Mouse (Mus musculus) left cerebral cortex, adult 2 months (tissue): ENCODE data around the gene Popdc3. TPM values are rescaled to one million over a fixed set of nuclear protein-coding genes. Genes with fewer than 3 reads are reported as not detected.
"Not testable (repeated sequence)": the region's sequence is repeated elsewhere in the genome, so short reads cannot be mapped to it uniquely, and the experiment has no call there.

Experiments
- DNase-seq, 2 experiments: peaks; one replicate each; pipeline ENCODE4 v3.0.0; 2021 to 2022; ENCODE audit warnings: low spot score in 2 of 2, mixed read lengths in 1 of 2; ENCODE audit errors: extremely low spot score in 1 of 2
- H3K27ac ChIP-seq: fragments of 200-600 bp; 2 replicates; pipeline ENCODE4 v1.8.1; 2022
- H3K4me3 ChIP-seq: fragments of 200-600 bp; 2 replicates; pipeline ENCODE4 v1.8.1; 2022
- CTCF ChIP-seq: fragments of 200-600 bp; IDR thresholded peaks from 2 replicates; pipeline ENCODE4 v1.8.1; 2022; ENCODE audit warnings: antibody characterized with exemption, mild to moderate bottlenecking, moderate library complexity
- intact Hi-C: fragments of 180-260 bp; cut with DNase I; formaldehyde crosslinking; loops from one replicate; pipeline ENCODE4 v1.15.1; 2025
- long read RNA-seq, 2 experiments: library from polyadenylated mRNA; stranded (forward); transcript quantifications; one replicate each; pipeline ENCODE4 v2.0.0; 2021; ENCODE audit warnings: borderline mapping rate in 2 of 2
- total RNA-seq, 2 experiments: library from RNA; stranded (reverse); gene quantifications; 2 replicates each; pipeline ENCODE4 v1.2.3; 2021

Popdc3 gene
- total RNA-seq, result 1 to 10 TPM in 1 of 2 experiments, under 1 TPM in 1; 0.68 to 1.3 TPM
- long read RNA-seq, experiment 1, partial matches to known transcripts, result 0 of 2 reads
- long read RNA-seq, experiment 1, other reads (novel, unspliced or antisense), result 0 of 2 reads
- long read RNA-seq, experiment 2, result 0 reads

DNA sequence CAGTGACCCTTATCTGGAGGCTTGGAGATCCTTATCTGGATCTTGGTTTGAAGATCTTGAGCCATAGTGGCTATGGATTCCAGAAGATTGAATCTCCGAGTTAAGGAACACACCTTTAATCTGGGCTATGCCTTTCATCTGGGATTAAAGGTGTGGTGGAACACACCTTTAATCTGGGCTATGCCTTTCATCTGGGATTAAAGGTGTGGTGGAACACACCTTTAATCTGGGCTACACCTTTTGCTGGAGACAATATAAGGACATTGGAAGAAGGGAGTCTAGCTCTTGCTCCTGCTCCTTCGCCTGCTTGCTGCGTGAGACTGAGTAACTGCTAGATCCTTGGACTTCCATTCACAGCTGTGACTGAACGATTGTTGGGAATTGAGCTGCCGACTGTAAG lies at the start of gene Popdc3:
Gene Popdc3, plus strand, starts transcription at position 301 of the 400 bp plus-strand sequence.
- H3K4me3 ChIP-seq, result not testable (repeated sequence)

GRCm38 (mm10) chr10:45129105-45129504 lies 48.8 kb upstream of the Popdc3 start:
- intact Hi-C loops, result no loop called here
- no peak for TF ChIP-seq CTCF
- no peak overlapping the region for H3K4me3 ChIP-seq
- no peak for DNase-seq
- H3K27ac ChIP-seq, result no peak overlapping the region

More for the DNA sequence above, at the start of gene Popdc3:
- H3K27ac ChIP-seq, intact Hi-C loops, DNase-seq: not testable (repeated sequence)

GRCm38 (mm10) chr10:45130004-45130403 lies 47.9 kb upstream of the Popdc3 start:
- no peak for DNase-seq
- no peak overlapping the region for H3K27ac ChIP-seq
- TF ChIP-seq CTCF, result no peak
- intact Hi-C loops, result no loop called here
- H3K4me3 ChIP-seq, result no peak overlapping the region

DNA sequence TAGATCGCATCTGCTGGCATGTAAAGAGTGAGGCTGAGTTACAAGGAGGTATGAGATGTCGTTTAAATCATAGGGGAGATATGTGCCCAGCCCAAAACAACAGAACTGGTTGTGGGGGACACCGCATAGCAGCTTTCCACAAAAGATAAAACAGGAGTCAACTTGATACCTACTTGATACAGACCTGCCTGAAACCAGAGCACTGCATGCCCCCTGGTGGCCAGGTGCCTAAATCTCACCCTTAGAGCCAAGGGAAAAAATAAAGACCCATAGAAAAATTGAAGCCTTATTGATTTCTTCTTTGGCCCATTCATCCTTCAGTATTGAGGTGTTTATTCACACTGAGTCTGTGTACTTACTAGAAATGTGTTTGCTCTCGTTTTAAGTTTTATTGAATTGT lies 45.5 kb upstream of the Popdc3 start:
- peak; percentile 70 for TF ChIP-seq CTCF
- H3K27ac ChIP-seq, result no peak overlapping the region
- peak in 1 of 2 experiments; percentile 22 for DNase-seq
- no peak overlapping the region for H3K4me3 ChIP-seq
- intact Hi-C loops, result no loop called here

DNA sequence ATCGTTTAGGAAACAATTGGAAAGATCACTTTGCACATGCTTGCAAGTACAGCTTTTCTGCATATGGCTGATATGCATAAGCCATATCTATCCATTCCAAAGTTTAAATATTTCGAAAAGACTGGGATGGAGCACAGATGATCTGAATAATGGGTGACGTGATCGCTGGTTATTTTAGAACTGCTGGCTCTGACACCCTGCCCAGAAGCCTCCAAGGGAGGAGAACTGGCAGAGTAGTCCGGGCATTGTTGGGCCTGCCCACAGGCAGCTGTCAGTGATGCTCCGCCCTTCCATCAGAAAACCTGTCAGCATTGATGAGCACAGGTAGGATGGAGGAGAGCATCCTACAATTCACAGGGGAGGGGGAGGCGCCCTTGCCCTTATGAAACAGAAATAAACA lies 41.1 kb upstream of the Popdc3 start:
- TF ChIP-seq CTCF, result no peak
- intact Hi-C loops, result no loop called here
- Histone ChIP-seq H3K27ac (peak overlapping the region; percentile 2; the same call in 1 of the 2 replicates), H3K4me3 (no peak overlapping the region)
- DNase-seq, result peak; percentile 16 to 40

GRCm38 (mm10) chr10:45139910-45140309 lies 38.0 kb upstream of the Popdc3 start:
- Histone ChIP-seq H3K4me3 (no peak overlapping the region), H3K27ac (no peak overlapping the region)
- no peak for DNase-seq

DNA sequence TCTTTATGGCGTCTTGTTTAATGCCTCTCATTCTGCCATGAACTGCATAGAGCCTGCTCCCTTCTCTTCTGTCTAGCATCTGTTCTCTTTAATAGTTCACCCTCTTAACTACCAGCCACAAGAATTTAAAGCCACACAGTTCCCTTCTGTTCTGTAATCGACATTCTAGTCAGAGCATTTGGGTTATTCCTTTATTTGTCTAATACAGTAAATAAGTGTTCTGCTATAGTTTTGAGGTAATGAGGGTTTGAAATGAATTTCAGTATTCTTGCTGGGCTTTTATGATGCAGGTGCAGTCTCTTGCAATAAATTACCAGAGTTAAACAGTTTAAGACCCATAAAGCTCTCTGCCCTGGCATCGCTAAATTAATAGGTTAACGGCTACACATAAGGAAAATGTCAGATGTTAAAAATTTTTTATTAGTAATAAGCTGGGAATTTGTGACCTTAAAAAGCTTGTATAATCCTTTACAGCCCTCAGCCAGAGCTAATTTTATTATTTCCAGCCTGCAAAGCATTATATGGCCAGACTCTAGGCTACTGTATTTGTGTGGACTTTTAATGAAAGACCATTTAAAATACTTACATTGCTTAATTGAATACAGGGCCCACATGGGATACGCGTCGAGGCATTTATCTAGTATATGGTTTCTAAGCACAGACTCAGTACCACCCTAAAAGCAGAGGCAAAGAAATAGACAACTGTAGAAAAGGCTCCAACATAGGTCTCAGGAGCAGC lies 37.3 kb upstream of the Popdc3 start:
- Histone ChIP-seq H3K27ac (no peak overlapping the region), H3K4me3 (no peak overlapping the region)
- intact Hi-C loops, result no loop called here
- no peak for TF ChIP-seq CTCF
- DNase-seq, result no peak

More at GRCm38 (mm10) chr10:45139910-45140309, 38.0 kb upstream of the Popdc3 start:
- intact Hi-C loops, result no loop called here
- no peak for TF ChIP-seq CTCF

DNA sequence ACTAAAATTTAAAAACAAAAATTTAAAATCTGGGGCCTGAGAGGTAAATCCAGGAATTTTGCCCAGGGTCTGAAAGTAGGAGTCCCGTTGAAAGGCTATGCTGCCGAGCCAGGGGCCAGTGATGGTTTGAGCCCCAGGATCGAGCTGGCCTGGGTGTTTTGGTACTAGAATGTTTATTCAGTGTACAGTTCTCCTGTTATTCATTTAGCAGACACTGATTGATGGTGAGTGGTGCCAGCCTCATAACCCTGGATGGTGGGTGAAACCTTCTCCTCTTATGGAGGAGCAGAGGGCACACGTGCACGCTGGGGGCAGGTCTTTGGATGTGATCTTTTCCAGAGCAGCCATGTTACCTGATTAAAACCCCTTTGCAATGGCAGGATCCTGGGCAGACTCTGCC lies 35.5 kb upstream of the Popdc3 start:
- no peak for TF ChIP-seq CTCF
- no peak overlapping the region for H3K4me3 ChIP-seq
- H3K27ac ChIP-seq, result no peak overlapping the region
- intact Hi-C loops, result no loop called here
- DNase-seq, result no peak

DNA sequence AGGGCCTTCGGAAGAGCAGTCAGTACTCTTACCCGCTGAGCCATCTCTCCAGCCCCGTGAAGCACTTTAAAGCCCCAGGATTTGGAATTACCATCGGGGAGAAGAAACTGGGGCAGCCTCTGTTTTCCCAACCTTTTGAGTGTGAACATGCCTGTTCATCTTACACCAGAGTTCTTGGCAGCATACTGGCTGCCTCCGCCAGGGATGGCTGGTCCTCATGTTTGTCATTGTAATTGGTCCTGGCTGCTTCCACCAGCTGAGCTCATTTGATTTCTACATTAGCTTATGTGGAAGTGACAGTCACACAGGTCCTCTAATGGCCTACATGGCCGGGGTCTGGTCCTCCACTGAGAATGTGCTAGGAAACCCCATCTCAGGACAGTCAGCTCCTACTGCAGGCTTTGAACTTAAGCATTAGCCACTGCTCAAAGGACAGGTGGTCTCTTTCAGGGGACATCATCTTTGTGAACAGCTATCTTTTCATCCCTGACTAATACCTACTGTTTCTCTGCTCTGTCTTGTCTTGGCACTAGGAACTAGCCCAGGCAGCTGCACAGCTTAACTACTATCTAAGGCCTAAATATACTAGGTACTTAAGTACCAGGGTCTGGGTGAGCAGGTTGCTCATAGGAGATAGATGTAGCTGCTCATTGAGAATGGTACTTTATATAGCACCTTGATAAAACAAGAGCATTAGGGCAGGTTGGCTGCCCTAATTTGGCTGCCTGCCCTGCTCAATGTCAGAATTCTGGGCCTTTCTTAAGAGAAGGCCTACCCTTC lies 33.7 kb upstream of the Popdc3 start:
- intact Hi-C loops, result no loop called here

DNA sequence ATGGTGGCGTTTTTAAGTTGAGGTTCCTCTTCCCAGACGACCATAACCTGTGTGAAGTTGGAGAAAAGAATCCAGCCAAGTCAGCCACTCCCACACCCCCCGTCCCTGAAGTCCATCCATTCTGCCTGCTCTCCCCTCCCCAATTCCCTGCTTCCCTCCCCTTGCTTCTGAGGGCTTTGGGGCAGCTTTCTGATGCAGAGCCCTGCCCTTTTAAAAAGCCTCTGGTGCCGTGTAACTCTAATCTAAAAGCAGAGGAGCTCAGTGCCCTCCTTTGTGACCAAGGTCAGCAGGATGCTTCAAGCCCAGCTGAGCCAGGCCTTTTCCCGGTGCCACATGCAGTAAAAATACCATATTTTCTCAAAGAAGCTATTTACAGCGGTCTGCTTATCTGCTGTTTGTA lies 31.1 kb upstream of the Popdc3 start:
- Histone ChIP-seq H3K27ac (no peak overlapping the region), H3K4me3 (no peak overlapping the region)
- intact Hi-C loops, result no loop called here
- TF ChIP-seq CTCF, result no peak
- DNase-seq, result no peak

More for the DNA sequence above, 33.7 kb upstream of the Popdc3 start:
- H3K27ac ChIP-seq, result no peak overlapping the region
- no peak for DNase-seq
- H3K4me3 ChIP-seq, result no peak overlapping the region
- no peak for TF ChIP-seq CTCF

GRCm38 (mm10) chr10:45151137-45151536 lies 26.8 kb upstream of the Popdc3 start:
- TF ChIP-seq CTCF, result no peak
- Histone ChIP-seq H3K4me3 (no peak overlapping the region), H3K27ac (no peak overlapping the region)
- no peak for DNase-seq
- intact Hi-C loops, result no loop called here
